Mouse (Mus musculus): Measurements from ENCODE around the gene Iqce.

The Iqce gene

GRCm38 (mm10) chr5:140640812-140641211 is 61.4 kb downstream of the Iqce start:
- DNase-seq (ENCODE audit: low read depth, low spot score): no peak

- no peak for DNase-seq (ENCODE audit: low read depth, low spot score)
These were observed 62.3 kb downstream of the Iqce start for GRCm38 (mm10) chr5:140639871-140640270.

- DNase-seq (ENCODE audit: low read depth, low spot score): no peak
These were observed 62.9 kb downstream of the Iqce start for GRCm38 (mm10) chr5:140639312-140639711.

- DNase-seq (ENCODE audit: low read depth, low spot score): peak; percentile 36
These were observed 63.7 kb downstream of the Iqce start for GRCm38 (mm10) chr5:140638484-140638883.

- peak; percentile 49 for DNase-seq (ENCODE audit: low read depth, low spot score)
These were observed 64.2 kb downstream of the Iqce start for GRCm38 (mm10) chr5:140637989-140638388.

GRCm38 (mm10) chr5:140637058-140637410 is 65.1 kb downstream of the Iqce start:
- no peak for DNase-seq (ENCODE audit: low read depth, low spot score)

- DNase-seq (ENCODE audit: low read depth, low spot score): peak; percentile 75
These were observed 65.7 kb downstream of the Iqce start for GRCm38 (mm10) chr5:140636316-140637057.

- DNase-seq (ENCODE audit: low read depth, low spot score): no peak
These were observed 67.1 kb downstream of the Iqce start for GRCm38 (mm10) chr5:140634798-140635722.

GRCm38 (mm10) chr5:140633432-140633831 is 68.7 kb downstream of the Iqce start:
- no peak for DNase-seq (ENCODE audit: low read depth, low spot score)

- peak; percentile 73 for DNase-seq (ENCODE audit: low read depth, low spot score)
These were observed 73.2 kb downstream of the Iqce start for GRCm38 (mm10) chr5:140628995-140629394.

GRCm38 (mm10) chr5:140627580-140627979 is 74.6 kb downstream of the Iqce start:
- no peak for DNase-seq (ENCODE audit: low read depth, low spot score)

- DNase-seq (ENCODE audit: low read depth, low spot score): no peak
These were observed 77.2 kb downstream of the Iqce start for GRCm38 (mm10) chr5:140624961-140625360.

- no peak for DNase-seq (ENCODE audit: low read depth, low spot score)
These were observed 77.9 kb downstream of the Iqce start for GRCm38 (mm10) chr5:140624238-140624637.

- no peak for DNase-seq (ENCODE audit: low read depth, low spot score)
These were observed 78.4 kb downstream of the Iqce start for GRCm38 (mm10) chr5:140623791-140624190.

- DNase-seq (ENCODE audit: low read depth, low spot score): no peak
These were observed 79.1 kb downstream of the Iqce start for GRCm38 (mm10) chr5:140622978-140623670.

- DNase-seq (ENCODE audit: low read depth, low spot score): peak; percentile 26
These were observed 80.7 kb downstream of the Iqce start for GRCm38 (mm10) chr5:140621517-140621916.

- peak; percentile 20 for DNase-seq (ENCODE audit: low read depth, low spot score)
These were observed 81.1 kb downstream of the Iqce start for GRCm38 (mm10) chr5:140621092-140621491.

GRCm38 (mm10) chr5:140619895-140620736 is 82.1 kb downstream of the Iqce start:
- peak; percentile 45 for DNase-seq (ENCODE audit: low read depth, low spot score)

GRCm38 (mm10) chr5:140619151-140619771 is 82.9 kb downstream of the Iqce start:
- peak; percentile 89 for DNase-seq (ENCODE audit: low read depth, low spot score)

GRCm38 (mm10) chr5:140617714-140618113 is 84.5 kb downstream of the Iqce start:
- peak; percentile 85 for DNase-seq (ENCODE audit: low read depth, low spot score)

GRCm38 (mm10) chr5:140616691-140617090 is 85.5 kb downstream of the Iqce start:
- DNase-seq (ENCODE audit: low read depth, low spot score): peak; percentile 85
